Mouse (Mus musculus) forelimb bud, embryonic 11.5 days (tissue): Measurements from ENCODE around the gene Saysd1.
A peak's percentile ranks its signal among the peaks of the same experiment; 100 is the strongest.

Experiments used
- DNase-seq: peaks from one replicate; pipeline ENCODE4 v3.0.0-alpha.2; 2012; ENCODE audit warnings: low read depth, low spot score

The Saysd1 gene

GRCm38 (mm10) chr14:20110945-20111344, 27.4 kb downstream of the Saysd1 start:
- no peak for DNase-seq

DNA sequence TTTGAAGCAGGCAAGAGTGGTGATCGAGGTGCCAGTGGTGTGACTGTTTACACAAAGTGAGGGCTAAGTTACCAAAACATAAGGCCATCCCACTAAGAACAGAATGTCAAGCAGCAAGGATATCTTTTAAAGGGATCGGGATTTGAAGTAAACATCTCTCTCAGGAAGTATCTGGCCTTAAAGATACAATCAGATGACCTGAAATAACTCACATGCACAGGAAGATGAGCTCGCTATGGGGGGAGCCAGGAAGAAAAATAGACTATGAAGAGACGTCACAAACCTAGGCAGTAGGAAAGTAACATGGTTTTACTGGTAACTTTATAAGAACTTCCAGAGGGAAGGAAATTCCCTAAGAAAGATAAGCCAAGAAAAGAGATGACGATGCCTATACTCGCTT, 32.1 kb downstream of the Saysd1 start:
- DNase-seq, result no peak

- DNase-seq, result no peak
These were observed 35.1 kb downstream of the Saysd1 start for GRCm38 (mm10) chr14:20103207-20103606.

- no peak for DNase-seq
These were observed 40.3 kb downstream of the Saysd1 start for GRCm38 (mm10) chr14:20098061-20098460.

GRCm38 (mm10) chr14:20094942-20095341, 43.4 kb downstream of the Saysd1 start:
- no peak for DNase-seq

DNA sequence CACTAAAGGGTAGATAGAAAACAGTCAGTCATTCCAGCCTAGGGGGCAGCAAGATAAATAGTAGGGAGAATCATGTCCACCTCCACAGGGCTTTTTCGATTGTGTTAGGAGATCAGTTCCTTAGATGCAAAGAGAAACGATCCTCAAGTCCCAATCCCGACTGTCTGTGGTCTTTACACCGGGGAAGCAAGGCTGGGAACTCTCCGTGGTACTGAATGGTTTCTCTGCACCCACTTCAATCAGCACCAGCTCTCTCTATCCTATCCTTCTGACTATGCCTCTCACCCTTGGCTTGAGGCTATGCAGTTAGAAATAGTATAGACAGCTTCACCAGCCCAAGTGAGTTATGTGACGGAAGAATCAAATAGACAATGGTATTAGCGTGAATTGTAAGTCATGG, 44.8 kb downstream of the Saysd1 start:
- peak; percentile 82 for DNase-seq

- no peak for DNase-seq
These were observed 54.0 kb downstream of the Saysd1 start for GRCm38 (mm10) chr14:20084335-20084734.

DNA sequence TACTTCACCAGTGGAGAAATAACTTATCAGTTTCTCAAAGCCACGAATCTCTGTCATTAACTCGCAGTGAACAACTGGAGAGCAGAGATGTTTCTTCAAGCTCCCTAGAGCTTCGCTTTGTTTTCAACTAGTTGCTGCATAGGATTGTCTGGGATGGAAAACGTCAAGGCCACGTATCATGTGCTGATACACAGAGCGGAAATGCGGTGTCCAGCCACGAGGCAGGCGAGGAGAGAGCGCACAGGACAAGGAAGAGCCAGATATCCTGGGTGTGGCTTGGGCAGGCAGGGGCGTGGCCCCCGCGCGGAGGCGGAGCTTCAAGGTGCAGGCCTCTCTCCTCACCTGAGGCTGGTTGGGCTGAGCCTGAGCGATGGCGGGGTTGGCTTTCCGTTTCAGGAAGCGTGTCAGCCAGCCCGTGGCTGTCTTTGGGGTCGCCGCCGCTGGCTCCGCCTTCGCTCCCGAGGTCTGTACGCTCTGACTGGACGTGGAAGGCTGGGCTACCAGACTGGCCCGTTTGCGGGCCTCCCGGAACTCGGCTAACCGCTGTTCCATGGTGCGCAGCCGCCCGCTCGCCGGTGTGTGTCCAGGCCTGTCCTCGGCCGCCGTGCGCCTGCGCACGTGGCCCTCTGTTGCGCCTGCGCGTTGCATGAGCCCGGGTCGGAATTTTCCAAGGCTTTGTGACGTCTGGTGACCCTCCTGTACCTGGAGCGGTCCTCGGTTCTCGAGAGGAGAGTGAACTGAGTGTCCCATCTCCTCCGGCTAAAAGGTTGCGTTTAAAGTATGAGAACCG, 55.6 kb downstream of the Saysd1 start:
- peak; percentile 96 for DNase-seq

- DNase-seq, result no peak
These were observed 56.3 kb downstream of the Saysd1 start for GRCm38 (mm10) chr14:20081937-20082533.

GRCm38 (mm10) chr14:20081084-20081483, 57.2 kb downstream of the Saysd1 start:
- DNase-seq, result no peak

DNA sequence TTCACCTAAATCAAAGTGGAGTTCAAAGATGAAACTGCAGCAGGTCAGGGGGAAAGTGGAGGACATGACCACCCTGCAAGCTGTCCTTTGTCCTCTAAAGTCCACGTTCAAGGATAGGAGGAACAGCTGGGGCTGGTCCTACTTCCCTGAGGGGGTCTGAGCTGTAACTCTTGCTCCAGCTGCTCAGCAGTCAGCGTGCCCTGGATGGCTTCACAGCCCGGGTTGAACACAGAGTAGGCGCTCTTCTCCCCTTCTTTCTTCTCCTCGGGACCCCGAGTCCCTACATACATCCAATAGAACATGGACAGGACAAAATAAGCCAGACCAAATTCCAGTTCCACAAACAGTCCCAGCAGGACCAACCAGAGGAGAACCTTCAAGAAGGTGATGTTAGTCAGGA, 61.2 kb downstream of the Saysd1 start:
- no peak for DNase-seq

DNA sequence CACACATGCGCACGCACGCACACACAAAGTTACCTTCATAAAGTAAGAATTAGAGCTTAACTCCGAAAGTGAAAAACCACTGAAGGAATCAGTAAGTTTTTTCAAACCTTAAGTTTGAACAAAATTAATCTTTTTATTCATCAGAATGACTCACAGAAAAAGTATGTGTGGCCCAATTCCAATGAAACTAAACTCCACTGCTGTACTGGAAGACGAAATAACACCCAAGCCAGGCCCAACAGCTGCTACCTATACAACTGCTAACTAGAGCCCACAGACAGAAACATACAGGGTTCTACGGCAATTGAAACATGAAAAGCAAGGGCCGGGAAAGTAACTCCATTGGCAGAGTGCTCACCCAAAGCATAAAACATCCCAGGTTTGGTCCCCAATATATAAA, 62.8 kb downstream of the Saysd1 start:
- no peak for DNase-seq

DNA sequence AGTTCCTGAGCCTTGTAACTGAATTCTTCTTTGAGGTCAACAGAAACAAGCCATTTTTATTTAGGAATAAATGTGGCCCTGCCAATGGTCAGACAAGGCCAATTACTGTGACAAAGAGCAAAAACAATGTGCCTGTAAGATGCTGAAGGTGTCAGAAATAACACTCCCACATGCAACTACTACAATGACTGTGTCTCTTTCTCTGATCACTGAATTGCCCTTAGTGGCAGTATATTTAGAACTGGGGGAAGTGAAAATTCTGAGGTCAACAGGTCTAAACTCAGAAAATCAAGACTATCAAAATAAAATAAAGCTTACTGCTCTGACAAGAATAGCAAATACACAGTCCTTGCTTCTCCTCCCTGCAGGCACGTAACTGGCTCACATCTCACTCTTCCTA, 63.6 kb downstream of the Saysd1 start:
- DNase-seq, result no peak

- peak; percentile 24 for DNase-seq
These were observed 67.7 kb downstream of the Saysd1 start for GRCm38 (mm10) chr14:20070629-20071028.

DNA sequence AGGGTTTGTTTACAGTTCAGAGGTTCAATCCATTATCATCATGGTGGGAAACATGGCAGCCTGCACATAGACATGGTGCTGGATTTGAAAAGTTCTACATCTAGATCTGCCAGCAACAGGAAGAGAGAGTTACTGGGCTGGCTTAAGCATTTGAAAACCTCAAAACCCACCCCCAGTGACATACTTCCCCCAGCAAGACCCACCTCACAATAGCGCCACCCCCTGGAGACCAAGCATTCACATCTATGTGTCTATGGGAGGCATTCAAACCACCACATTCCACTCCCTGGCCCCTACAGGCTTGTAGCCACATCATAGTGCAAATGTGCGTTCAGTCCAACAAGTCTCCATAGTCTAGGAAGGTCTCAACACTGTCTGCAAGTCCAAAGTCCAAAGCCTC, 70.0 kb downstream of the Saysd1 start:
- no peak for DNase-seq

- peak; percentile 86 for DNase-seq
These were observed 70.8 kb downstream of the Saysd1 start for GRCm38 (mm10) chr14:20067293-20068074.

DNA sequence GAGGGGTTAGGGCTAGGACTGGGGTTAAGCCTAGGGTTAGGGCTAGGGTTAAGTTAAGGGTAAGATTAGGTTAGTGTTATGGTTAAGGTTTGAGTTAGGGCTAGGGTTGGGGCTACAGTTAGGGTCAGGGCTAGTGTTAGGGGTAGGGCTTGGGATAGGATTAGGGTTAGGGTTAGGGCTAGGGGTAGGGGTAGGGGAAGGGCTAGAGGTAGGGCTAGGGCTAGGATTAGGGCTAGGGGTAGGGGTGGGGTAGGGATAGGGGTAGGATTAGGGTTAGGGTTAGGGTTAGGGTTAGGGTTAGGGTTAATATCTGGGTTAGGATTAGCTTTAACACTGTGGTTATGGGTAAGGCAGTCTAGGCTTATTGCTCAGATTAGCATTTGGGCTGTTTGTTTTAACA, 73.6 kb downstream of the Saysd1 start:
- DNase-seq, result no peak

DNA sequence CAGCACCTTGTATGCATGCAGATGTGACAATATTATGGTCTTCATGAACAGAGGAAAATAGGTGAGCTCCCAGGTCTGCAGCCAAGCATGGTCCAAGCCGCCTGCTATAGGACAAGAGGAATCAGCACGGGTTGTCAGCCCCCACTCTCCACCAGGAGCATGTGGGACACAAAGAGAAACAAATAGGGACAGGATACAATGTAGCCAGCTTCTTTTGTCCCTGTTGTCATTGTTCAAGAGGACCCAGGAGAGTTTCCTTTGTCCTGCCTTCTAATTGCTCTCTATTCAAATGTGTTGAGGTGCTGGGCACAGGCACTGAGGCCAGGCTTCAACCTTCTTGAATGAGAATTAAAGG, 89.9 kb downstream of the Saysd1 start:
- no peak for DNase-seq

DNA sequence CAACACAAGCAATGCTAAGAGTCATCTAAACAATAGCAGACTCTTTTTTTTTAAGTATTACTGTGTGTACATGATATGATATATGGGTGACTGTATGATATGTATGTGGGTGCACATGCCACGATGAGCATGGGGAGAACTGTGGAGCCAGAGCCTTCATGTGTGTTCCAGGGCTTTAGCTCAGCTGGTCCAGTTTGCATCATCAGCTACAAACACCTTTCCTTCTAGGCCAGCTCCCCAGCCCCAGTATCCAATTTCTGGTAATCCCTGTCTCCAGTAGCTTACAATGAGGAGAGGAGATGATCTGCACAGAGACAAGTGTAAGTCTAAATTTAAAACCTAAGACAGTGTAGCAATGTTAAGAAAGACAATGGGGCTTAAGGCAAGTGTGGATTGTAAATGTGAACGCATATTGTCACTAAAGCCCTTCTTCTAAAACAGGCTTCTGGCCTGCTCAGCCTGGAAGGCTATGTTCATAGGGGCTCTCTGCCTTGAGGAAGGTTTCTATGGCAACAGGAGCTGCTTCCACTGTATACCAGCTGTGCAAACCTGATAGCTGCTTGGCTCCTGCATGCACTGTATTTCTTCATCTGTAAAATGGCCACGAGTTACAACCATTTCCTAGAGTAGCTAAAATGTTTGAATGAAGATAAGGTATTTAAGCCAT, 90.4 kb downstream of the Saysd1 start:
- DNase-seq, result no peak

DNA sequence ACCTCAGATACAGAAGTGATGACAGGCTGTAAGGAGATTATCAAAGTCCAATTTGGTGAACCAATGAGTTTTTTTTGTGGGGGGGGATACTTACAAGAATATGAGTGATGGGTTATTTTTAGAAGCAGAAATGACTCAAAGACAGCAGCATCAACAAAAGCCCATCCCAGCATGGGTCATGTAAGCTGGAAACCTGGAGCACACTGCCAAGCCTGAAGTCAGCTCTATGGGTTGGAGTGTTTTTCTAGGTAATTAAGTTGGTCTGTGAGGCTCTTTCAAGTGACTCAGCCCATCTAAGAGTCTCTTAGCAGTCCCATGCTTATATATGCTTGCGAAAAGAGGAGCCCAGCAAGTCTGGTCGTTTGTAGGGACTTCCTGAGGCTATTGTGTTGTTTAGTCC, 91.0 kb downstream of the Saysd1 start:
- DNase-seq, result no peak

GRCm38 (mm10) chr14:20044036-20044435, 94.3 kb downstream of the Saysd1 start:
- DNase-seq, result no peak

GRCm38 (mm10) chr14:20041836-20042235, 96.5 kb downstream of the Saysd1 start:
- no peak for DNase-seq
